Mouse (Mus musculus) gastrocnemius, postnatal 14 days (tissue): Measurements from ENCODE around the gene Acot13. TPM values are rescaled to one million over a fixed set of nuclear protein-coding genes. Genes with fewer than 3 reads are reported as not detected.
"Not testable (repeated sequence)": the region's sequence is repeated elsewhere in the genome, so short reads cannot be mapped to it uniquely, and the experiment has no call there.

Experiments used
- DNase-seq: peaks from one replicate; pipeline ENCODE4 v3.0.0; 2021; ENCODE audit warnings: mixed read lengths
- intact Hi-C: fragments of 180-260 bp; cut with DNase I; formaldehyde crosslinking; loops from one replicate; pipeline ENCODE4 v1.15.1; 2025; ENCODE audit warnings: low total_unique reads
- long read RNA-seq, 2 experiments: library from polyadenylated mRNA; stranded (forward); transcript quantifications; one replicate each; pipeline ENCODE4 v2.0.0; 2021
- total RNA-seq, 2 experiments: library from RNA; stranded (reverse); gene quantifications; 2 replicates each; pipeline ENCODE4 v1.2.3; 2021

Gene Acot13
- 100 to 1,000 TPM in 1 of 2 experiments, 10 to 100 TPM in 1; 94.2 to 119 TPM for total RNA-seq
- long read RNA-seq, experiment 1, transcript Acot13-201 (3 exons, 721 nt): major isoform, 86 of 115 reads
- long read RNA-seq, experiment 1, partial matches to known transcripts: 25 of 115 reads
- long read RNA-seq, experiment 1, other reads (novel, unspliced or antisense): 4 of 115 reads
- long read RNA-seq, experiment 2, transcript Acot13-201 (3 exons, 721 nt): major isoform, 120 of 150 reads
- long read RNA-seq, experiment 2, partial matches to known transcripts: 28 of 150 reads
- long read RNA-seq, experiment 2, other reads (novel, unspliced or antisense): 2 of 150 reads

- peak; percentile 96 for DNase-seq
- intact Hi-C loops: no loop called here
Measured at GRCm38 (mm10) chr13:24831353-24832130, at the start of gene Acot13, which contains the start of gene Tdp2. Acot13 (minus strand) TSS chr13:24831540. Tdp2 (plus strand) TSS chr13:24831679.

- no peak for DNase-seq
- intact Hi-C loops: no loop called here
Measured at GRCm38 (mm10) chr13:24880704-24881103, 49.4 kb upstream of the Acot13 start.

DNA sequence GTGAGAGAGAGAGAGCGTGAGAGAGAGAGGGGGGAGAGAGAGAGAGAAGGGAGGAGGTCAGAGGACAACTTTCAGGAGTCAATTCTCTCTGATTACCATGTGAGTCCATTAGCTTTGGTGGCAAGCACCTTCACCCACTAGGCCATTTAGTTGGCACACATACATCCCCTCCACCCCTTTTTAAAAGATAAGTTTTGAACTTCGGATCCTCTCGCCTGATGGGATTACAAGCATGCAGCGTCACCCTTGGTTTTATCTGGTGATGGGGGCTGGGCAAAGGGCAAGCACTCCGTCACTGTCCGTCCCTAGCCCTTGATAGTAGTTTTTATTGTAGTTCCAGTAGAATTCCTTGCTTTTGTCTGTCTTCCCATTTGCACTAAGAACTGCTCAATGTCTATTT is 48.9 kb upstream of the Acot13 start:
- intact Hi-C loops: no loop called here
- DNase-seq: no peak

DNA sequence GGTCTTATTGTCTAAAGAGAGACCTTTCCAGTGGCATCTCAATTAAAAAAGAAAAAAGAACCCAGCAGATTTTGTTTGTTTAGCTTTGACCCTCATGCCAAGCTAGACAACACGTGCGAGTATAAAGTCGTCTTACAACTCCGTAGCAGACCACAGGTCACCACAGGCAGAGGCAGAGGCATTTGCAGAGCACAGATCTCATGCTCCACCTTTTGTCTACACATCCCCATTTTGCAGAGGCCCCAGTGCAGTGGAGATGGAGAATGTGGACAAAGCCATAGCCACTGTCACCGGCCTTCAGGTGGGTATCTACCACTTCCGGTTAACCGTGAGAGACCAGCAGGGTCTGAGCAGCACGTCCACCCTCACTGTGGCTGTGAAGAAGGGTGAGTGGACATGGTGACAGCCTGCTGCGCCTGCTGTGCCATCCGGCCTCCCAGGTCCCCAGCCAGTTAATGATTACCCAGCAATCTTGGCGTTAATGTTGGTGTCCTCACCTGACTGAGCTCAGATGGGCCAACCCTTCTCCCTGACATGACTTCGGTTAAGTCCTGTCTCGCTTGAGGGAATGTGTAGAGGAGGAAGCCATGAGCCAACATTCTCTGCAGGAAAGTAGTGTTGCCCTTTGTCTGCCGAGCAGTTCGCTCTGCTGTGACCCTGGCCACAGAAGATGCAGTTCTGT is 48.2 kb upstream of the Acot13 start:
- no peak for DNase-seq
- intact Hi-C loops: no loop called here

GRCm38 (mm10) chr13:24868233-24868632 is 36.9 kb upstream of the Acot13 start:
- DNase-seq: no peak
- intact Hi-C loops: no loop called here

- intact Hi-C loops: no loop called here
- DNase-seq: no peak
Measured at GRCm38 (mm10) chr13:24867789-24868188, 36.4 kb upstream of the Acot13 start.

DNA sequence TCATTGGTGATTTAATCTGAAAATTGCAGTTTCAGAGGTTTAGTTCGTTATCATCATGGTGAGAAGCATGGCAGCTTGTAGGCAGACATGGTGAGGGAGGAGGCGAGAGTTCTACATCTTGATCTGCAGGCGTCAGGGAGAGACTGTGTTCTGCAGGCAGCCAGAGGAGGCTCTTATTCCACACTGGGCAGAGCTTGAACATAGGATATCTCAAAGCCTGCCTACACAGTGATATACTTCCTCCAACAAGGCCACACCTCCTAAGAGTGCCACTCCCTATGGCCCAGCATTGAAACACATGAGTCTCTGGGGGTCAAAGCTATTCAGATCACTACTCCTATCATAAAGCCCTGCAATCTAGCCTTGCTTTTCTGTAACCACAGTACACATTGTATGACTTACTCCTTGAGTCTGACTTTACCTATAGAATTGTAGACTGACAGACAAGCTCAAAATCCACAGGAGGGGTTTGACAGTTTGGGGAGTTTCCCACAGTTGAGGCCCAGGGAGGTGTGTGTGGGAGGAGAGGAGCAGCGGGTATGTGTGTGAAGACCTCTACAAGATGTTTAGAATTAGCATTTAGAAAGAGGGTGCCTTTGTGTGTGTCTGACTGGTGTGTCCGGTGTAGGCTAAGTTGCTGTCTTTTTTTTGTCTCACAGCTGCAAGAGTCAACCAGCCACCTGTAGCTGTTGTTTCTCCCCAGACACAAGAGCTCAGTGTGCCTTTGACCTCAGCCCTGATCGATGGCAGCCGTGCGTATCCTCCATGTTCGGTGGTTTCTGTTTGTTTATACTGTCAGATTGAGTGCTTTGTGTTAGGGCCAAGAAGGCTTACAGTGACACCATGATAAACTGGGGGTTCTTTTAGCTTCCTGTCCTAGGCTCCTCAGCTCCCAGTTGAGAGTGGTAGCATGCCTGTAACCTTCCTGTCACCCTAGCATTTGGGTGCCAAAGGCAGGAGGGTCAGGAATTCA is 35.4 kb upstream of the Acot13 start:
- DNase-seq: no peak
- intact Hi-C loops: no loop called here

- intact Hi-C loops: no loop called here
- DNase-seq: peak; percentile 20
Measured at GRCm38 (mm10) chr13:24862520-24862919, 31.2 kb upstream of the Acot13 start.

GRCm38 (mm10) chr13:24862021-24862420 is 30.7 kb upstream of the Acot13 start:
- intact Hi-C loops: no loop called here
- DNase-seq: no peak

DNA sequence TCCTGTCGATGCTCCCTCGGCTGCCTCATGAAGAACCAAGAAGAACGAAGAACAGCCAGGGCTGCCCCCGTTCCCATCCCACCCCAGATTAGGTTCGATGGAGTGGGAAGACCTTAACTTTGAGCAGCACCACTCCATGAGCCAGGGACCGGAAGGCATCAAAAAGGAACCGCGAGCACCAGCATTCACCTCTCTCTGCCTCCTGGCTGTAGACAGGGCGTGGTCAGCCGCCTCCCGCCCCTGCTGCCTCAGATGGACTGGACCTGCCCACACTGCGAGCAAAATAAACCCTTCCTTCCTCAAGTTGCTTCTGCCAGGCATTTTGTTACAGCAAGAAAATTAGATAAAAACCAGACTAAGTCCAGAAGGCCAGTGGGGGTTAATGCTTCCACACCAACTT is 29.7 kb upstream of the Acot13 start:
- no peak for DNase-seq
- intact Hi-C loops: no loop called here

- intact Hi-C loops: no loop called here
Measured at GRCm38 (mm10) chr13:24859115-24859514, 27.8 kb upstream of the Acot13 start.

GRCm38 (mm10) chr13:24852570-24852969 is 21.2 kb upstream of the Acot13 start:
- intact Hi-C loops: no loop called here

More at GRCm38 (mm10) chr13:24859115-24859514, 27.8 kb upstream of the Acot13 start:
- no peak for DNase-seq

GRCm38 (mm10) chr13:24851989-24852388 is 20.6 kb upstream of the Acot13 start:
- DNase-seq: no peak
- intact Hi-C loops: no loop called here

More at GRCm38 (mm10) chr13:24852570-24852969, 21.2 kb upstream of the Acot13 start:
- no peak for DNase-seq

DNA sequence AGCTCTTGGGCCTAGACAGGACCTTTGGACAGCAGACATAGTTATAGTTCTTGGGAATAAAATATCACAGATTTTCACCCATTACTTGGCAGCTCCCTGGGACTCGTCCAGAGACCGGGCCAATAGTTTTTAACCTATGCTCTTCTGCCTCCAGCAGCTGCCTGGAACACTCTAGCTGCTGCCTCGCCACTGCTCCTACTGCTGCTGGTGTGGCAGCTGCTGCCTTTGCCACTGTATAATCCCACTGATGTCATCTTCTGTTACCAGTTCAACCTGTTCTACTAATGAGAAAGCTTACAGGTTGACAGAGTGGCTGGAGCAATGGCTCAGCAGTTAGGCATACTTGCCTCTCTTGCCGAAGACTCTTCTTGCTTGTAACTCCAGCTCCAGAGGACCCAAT is 18.0 kb upstream of the Acot13 start:
- intact Hi-C loops: no loop called here
- DNase-seq: no peak

DNA sequence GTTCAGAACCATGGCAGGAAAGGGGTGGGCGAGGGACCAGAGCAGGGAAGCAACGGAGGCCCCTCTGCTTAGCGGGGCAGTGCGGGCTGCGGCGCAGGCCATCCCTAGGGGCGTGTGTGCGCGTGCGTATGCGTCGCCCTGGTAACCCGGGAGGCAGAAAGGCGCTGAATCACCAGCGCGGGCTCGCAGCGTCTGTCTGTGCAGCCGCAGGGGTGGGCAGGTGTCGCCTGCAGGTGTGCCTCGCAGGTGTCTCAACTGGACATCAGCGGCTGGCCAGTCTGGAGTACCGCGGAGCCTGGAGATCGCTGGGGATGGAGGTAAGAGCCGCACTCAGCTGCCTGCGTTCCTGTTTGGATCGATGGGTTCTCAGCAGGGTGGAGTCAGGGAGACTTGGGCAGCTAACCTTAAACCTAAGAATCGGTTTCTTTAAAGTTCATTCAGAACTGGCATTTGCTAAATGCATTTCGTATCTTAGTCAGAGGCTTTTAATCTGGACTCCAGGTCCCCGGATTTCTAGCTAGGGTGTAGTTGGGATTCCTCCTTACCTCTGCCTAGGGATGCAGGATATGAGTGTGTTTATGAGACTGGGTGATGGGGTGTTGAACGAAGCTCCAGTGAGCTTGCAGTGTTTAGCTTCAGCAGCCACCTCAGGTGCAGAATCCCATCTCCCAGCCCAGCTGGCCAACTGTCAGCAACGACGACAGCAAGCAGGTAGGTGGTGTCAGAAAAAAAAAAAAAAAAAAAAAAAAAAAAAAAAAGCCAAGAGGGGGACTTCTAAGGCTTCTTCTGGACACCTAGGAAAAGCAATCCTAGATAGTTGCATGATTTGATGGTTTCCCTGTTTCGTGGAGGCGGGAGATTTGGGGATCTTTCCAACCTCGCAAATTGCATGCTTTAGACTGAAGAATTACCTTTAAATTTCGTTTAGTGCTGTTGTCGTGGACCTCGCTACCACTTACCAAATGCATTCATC is 13.9 kb upstream of the Acot13 start, which contains the start of gene D130043K22Rik:
Gene D130043K22Rik (plus strand): TSS at position 153 of the 973 bp plus-strand sequence.
- intact Hi-C loops: no loop called here
- DNase-seq: no peak

DNA sequence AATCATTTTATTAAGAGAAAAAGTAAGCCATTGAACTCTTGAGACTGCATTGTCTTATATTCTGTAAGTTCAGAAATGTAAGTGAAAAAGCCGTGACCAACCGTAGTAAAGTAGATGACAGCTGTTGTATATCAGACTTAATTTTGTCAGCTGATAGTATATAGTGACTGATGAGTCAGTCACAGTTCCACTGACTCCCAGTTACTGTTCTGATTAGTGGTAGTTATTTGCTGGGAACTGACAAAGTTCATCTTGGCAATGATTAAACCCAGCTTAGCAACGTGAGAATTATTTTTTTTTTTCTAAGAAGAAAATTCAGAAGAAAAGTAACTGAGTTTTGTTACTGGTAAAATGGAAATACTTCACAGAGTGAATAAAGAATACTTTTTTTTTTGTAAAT is 10.4 kb upstream of the Acot13 start:
- DNase-seq: no peak
- intact Hi-C loops: no loop called here

DNA sequence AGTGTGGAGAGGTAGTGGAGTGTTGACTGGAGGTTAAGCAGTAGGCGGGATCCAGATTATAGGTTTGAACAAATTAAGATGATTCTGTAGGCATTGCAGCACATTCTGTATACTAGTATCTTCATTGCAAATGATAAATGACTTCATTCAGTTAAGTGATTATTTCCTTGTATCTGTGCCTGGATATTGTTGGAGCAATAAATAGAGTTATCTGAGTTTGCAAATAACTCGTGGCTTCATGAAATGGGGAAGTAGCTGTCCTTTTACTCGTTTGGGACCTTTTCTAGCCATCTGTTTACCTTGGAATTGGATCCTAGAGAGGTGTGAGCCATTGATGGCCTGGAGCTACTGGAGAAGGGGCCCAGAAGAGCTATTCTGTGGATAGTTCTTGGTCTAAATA is 8.5 kb upstream of the Acot13 start:
- no peak for DNase-seq
- intact Hi-C loops: no loop called here

DNA sequence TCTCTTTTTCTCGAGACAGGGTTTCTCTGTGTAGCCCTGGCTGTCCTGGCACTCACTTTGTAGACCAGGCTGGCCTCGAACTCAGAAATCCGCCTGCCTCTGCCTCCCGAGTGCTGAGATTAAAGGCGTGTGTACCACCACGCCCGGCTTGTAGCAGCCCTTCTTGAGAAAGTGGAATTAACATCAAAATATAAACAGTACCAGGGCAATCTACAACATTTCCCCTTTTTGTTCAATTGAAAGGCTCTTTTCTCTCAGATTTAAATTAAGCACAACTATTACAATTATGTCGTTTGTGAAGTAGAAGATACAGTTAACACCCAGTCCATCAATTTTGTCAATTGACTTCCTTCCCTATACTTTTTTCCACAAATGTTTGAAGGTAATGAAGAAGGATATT is 6.4 kb upstream of the Acot13 start:
- intact Hi-C loops, DNase-seq: not testable (repeated sequence)
